Mouse (Mus musculus): ENCODE results near the gene Adal. TPM values are rescaled to one million over a fixed set of nuclear protein-coding genes. Genes with fewer than 3 reads are reported as not detected.
"Not testable (repeated sequence)": the region's sequence is repeated elsewhere in the genome, so short reads cannot be mapped to it uniquely, and the experiment has no call there.

The Adal gene
- total RNA-seq (2021) = 10 to 100 TPM; 16.6 to 19.9 TPM

GRCm38 (mm10) chr2:121140018-121140882 lies at the start of gene Adal, which contains the start of gene Lcmt2:
Gene Adal, plus strand, starts transcription at chr2:121140428.
Gene Lcmt2, minus strand, starts transcription at chr2:121140653.
- DNase-seq (ENCODE audit: low spot score in 2 of 2) = peak; percentile 94 to 95
- intact Hi-C loops (cut with DNase I) = no loop called here

- DNase-seq (ENCODE audit: low spot score in 2 of 2) = peak; percentile 44 to 54
These were observed 38.2 kb upstream of the Adal start for GRCm38 (mm10) chr2:121102051-121102450.

GRCm38 (mm10) chr2:121105940-121106339 lies 34.3 kb upstream of the Adal start:
- DNase-seq (ENCODE audit: low spot score in 2 of 2) = no peak
- intact Hi-C loops (cut with DNase I) = no loop called here

More at GRCm38 (mm10) chr2:121102051-121102450, 38.2 kb upstream of the Adal start:
- intact Hi-C loops (cut with DNase I) = loop anchor here (2.0 kb wide), 1 partner anchor 61 kb away; no protein-coding TSS in a partner anchor

- no peak for DNase-seq (ENCODE audit: low spot score in 2 of 2)
- intact Hi-C loops (cut with DNase I) = no loop called here
These were observed 30.5 kb upstream of the Adal start, which contains the start of gene Tgm7 for GRCm38 (mm10) chr2:121109695-121110094. Gene Tgm7, minus strand, starts transcription at chr2:121109795.

GRCm38 (mm10) chr2:121115418-121115817 lies 24.8 kb upstream of the Adal start:
- DNase-seq (ENCODE audit: low spot score in 2 of 2) = no peak
- intact Hi-C loops (cut with DNase I) = no loop called here

- intact Hi-C loops (cut with DNase I) = no loop called here
- no peak for DNase-seq (ENCODE audit: low spot score in 2 of 2)
These were observed 21.0 kb upstream of the Adal start for GRCm38 (mm10) chr2:121119260-121119659.

GRCm38 (mm10) chr2:121126302-121126701 lies 13.9 kb upstream of the Adal start:
- intact Hi-C loops (cut with DNase I); DNase-seq (ENCODE audit: low spot score in 2 of 2): not testable (repeated sequence)

GRCm38 (mm10) chr2:121127536-121127935 lies 12.7 kb upstream of the Adal start:
- intact Hi-C loops (cut with DNase I) = no loop called here
- no peak for DNase-seq (ENCODE audit: low spot score in 2 of 2)

GRCm38 (mm10) chr2:121128865-121129620 lies 11.2 kb upstream of the Adal start:
- intact Hi-C loops (cut with DNase I) = no loop called here
- DNase-seq (ENCODE audit: low spot score in 2 of 2) = no peak

GRCm38 (mm10) chr2:121132822-121133221 lies 7.4 kb upstream of the Adal start:
- no peak for DNase-seq (ENCODE audit: low spot score in 2 of 2)
- intact Hi-C loops (cut with DNase I) = no loop called here

- intact Hi-C loops (cut with DNase I) = no loop called here
- no peak for DNase-seq (ENCODE audit: low spot score in 2 of 2)
These were observed 2.9 kb upstream of the Adal start for GRCm38 (mm10) chr2:121137371-121137770.

- intact Hi-C loops (cut with DNase I) = no loop called here
- DNase-seq (ENCODE audit: low spot score in 2 of 2) = peak; percentile 3 to 4
These were observed 786 bp upstream of the Adal start for GRCm38 (mm10) chr2:121139266-121140017.

GRCm38 (mm10) chr2:121141216-121142035 lies 1.2 kb downstream of the Adal start:
- no peak for DNase-seq (ENCODE audit: low spot score in 2 of 2)
- intact Hi-C loops (cut with DNase I) = no loop called here

GRCm38 (mm10) chr2:121142415-121142814 lies 2.2 kb downstream of the Adal start:
- DNase-seq (ENCODE audit: low spot score in 2 of 2) = no peak
- intact Hi-C loops (cut with DNase I) = no loop called here

- intact Hi-C loops (cut with DNase I) = no loop called here
- DNase-seq (ENCODE audit: low spot score in 2 of 2) = no peak
These were observed 9.5 kb downstream of the Adal start for GRCm38 (mm10) chr2:121149679-121150078.

- no peak for DNase-seq (ENCODE audit: low spot score in 2 of 2)
- intact Hi-C loops (cut with DNase I) = no loop called here
These were observed 12.9 kb downstream of the Adal start for GRCm38 (mm10) chr2:121153100-121153499.

- DNase-seq (ENCODE audit: low spot score in 2 of 2) = no peak
- intact Hi-C loops (cut with DNase I) = no loop called here
These were observed 28.9 kb downstream of the Adal start for GRCm38 (mm10) chr2:121169173-121169572.

GRCm38 (mm10) chr2:121169902-121170301 lies 29.7 kb downstream of the Adal start:
- intact Hi-C loops (cut with DNase I) = loop anchor here (5.0 kb wide), 1 partner anchor 127 kb away; no protein-coding TSS in a partner anchor
- DNase-seq (ENCODE audit: low spot score in 2 of 2) = peak; percentile 11 to 18

GRCm38 (mm10) chr2:121170481-121170971 lies 30.3 kb downstream of the Adal start, which contains the start of gene Tubgcp4:
Gene Tubgcp4, plus strand, starts transcription at chr2:121170654.
- no peak for DNase-seq (ENCODE audit: low spot score in 2 of 2)
- intact Hi-C loops (cut with DNase I) = loop anchor here (5.0 kb wide), 1 partner anchor 127 kb away; no protein-coding TSS in a partner anchor

Data from left cerebral cortex, postnatal 36 days (tissue).